18 mouse cellular contexts compared by ENCODE assay signal in the genomic region with DNA sequence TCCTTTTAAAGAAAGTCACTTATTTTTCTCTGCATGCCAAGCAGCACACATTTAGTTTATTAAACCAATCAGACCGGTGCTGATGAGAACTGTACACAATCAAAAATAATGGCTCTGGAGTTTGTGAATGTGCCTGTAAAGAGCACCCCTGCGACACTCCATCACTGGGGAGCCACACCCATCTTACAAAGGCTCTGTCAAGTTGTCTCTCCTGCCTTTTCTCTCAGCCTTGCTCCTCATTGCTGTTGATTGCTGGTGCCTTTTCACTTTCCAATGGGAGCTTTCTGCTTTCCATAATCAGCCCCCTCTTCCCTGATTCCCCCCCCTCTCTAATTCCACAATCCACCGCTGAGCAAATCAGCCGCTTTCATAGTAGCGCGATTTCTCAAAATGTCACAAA.
DNase-seq lines count a peak whose midpoint lies in the region; ATAC-seq and TF ChIP-seq lines count a peak whose summit lies in the region.
"Had no signal": no experiment of that assay in that cellular context is flagged by ENCODE, and none has a peak within 500 bp of the region (broad histone marks: within the 10 kb centered on the region; RNA-seq: fewer than 3 reads in every experiment).

No protein-coding gene starts in this region.

- no peaks in the 10 kb centered on the region for H3K4me1 ChIP-seq in forebrain, embryonic 11.5 days (replicated peaks; ENCODE audit: control insufficient read depth, insufficient read depth, low read length)
- H3K4me1 ChIP-seq in forebrain, embryonic 10.5 days = peaks cover 35% of the 10 kb centered on the region
- peaks cover 2% of the 10 kb centered on the region; the same call in 1 of the 2 replicates for H3K4me1 ChIP-seq in neural tube, embryonic 11.5 days (ENCODE audit: control insufficient read depth, insufficient read depth, low read length)
- H3K4me1 ChIP-seq in forebrain, postnatal 0 days (ENCODE audit: insufficient read depth) = peaks cover 3% of the 10 kb centered on the region
- H3K4me1 ChIP-seq: embryonic facial prominence, embryonic 12.5 days; heart, embryonic 13.5 days had no signal

- H3K4me2 ChIP-seq in forebrain, embryonic 11.5 days (ENCODE audit: low read depth, low read length, severe bottlenecking) = no peak overlapping the region
- H3K4me2 ChIP-seq in neural tube, embryonic 11.5 days (ENCODE audit: low read depth) = no peak overlapping the region
- no peak overlapping the region for H3K4me2 ChIP-seq in forebrain, postnatal 0 days (ENCODE audit: low read depth)
- H3K4me2 ChIP-seq: embryonic facial prominence, embryonic 12.5 days; heart, embryonic 13.5 days; hindbrain, embryonic 15.5 days had no signal

- WGBS in forebrain, embryonic 11.5 days = 80% methylated on average over 6 of the region's 6 CpGs
- WGBS in forebrain, embryonic 10.5 days = 92% methylated on average over 6 of the region's 6 CpGs
- WGBS in neural tube, embryonic 11.5 days = 77% methylated on average over 6 of the region's 6 CpGs
- 49% methylated on average over 6 of the region's 6 CpGs for WGBS in forebrain, postnatal 0 days

- H3K9ac ChIP-seq in forebrain, embryonic 11.5 days (ENCODE audit: low read length) = no peak overlapping the region
- no peak overlapping the region for H3K9ac ChIP-seq in neural tube, embryonic 11.5 days (ENCODE audit: low read length)
- no peak overlapping the region for H3K9ac ChIP-seq in forebrain, postnatal 0 days
- H3K9ac ChIP-seq: embryonic facial prominence, embryonic 12.5 days; heart, embryonic 13.5 days; hindbrain, embryonic 15.5 days had no signal

- no peak for TF ChIP-seq CTCF in forebrain, postnatal 0 days (IDR thresholded peaks at IDR 0.05; ENCODE audit: low read depth)

- H3K36me3 ChIP-seq in forebrain, embryonic 11.5 days (ENCODE audit: control insufficient read depth, insufficient read depth, low read length) = no peaks in the 10 kb centered on the region
- H3K36me3 ChIP-seq in forebrain, embryonic 10.5 days (replicated peaks) = peaks cover 11% of the 10 kb centered on the region
- no peaks in the 10 kb centered on the region for H3K36me3 ChIP-seq in neural tube, embryonic 11.5 days (ENCODE audit: control insufficient read depth, insufficient read depth, low read length)
- H3K36me3 ChIP-seq in forebrain, postnatal 0 days (ENCODE audit: insufficient read depth) = no peaks in the 10 kb centered on the region
- H3K36me3 ChIP-seq: hindbrain, embryonic 15.5 days had no signal

- no peak for ATAC-seq in forebrain, embryonic 11.5 days (replicated peaks; ENCODE audit: low FRiP score)
- 0 out of 2 replicates have a peak, but pooled peaks have one; percentile 51 for ATAC-seq in neural tube, embryonic 11.5 days (ENCODE audit: insufficient read depth, low FRiP score, low TSS enrichment)
- ATAC-seq in forebrain, postnatal 0 days = peak; percentile 54; the same call in 1 of the 2 replicates
- ATAC-seq: intestine, embryonic 16.5 days had no signal

- H3K27me3 ChIP-seq in forebrain, embryonic 11.5 days (ENCODE audit: control insufficient read depth, insufficient read depth, low read length) = no peaks in the 10 kb centered on the region
- H3K27me3 ChIP-seq in forebrain, embryonic 10.5 days (ENCODE audit: poor library complexity, severe bottlenecking) = no peaks in the 10 kb centered on the region
- H3K27me3 ChIP-seq in neural tube, embryonic 11.5 days (ENCODE audit: control insufficient read depth, insufficient read depth, low read length) = no peaks in the 10 kb centered on the region
- no peaks in the 10 kb centered on the region for H3K27me3 ChIP-seq in forebrain, postnatal 0 days (ENCODE audit: insufficient read depth, low read length)
- H3K27me3 ChIP-seq: embryonic facial prominence, embryonic 12.5 days; heart, embryonic 13.5 days; hindbrain, embryonic 15.5 days had no signal

- H3K4me3 ChIP-seq in forebrain, embryonic 11.5 days (ENCODE audit: low read depth, low read length) = no peak overlapping the region
- H3K4me3 ChIP-seq in forebrain, embryonic 10.5 days = no peak overlapping the region
- no peak overlapping the region for H3K4me3 ChIP-seq in neural tube, embryonic 11.5 days (ENCODE audit: low read depth, low read length)
- H3K4me3 ChIP-seq in forebrain, postnatal 0 days (ENCODE audit: low read depth, low read length) = no peak overlapping the region
- H3K4me3 ChIP-seq: embryonic facial prominence, embryonic 12.5 days; heart, embryonic 13.5 days; hindbrain, embryonic 15.5 days had no signal

- H3K27ac ChIP-seq in forebrain, embryonic 11.5 days (ENCODE audit: low read depth, low read length) = peak overlapping the region; percentile 7; the same call in 1 of the 2 replicates
- no peak overlapping the region for H3K27ac ChIP-seq in forebrain, embryonic 10.5 days
- H3K27ac ChIP-seq in neural tube, embryonic 11.5 days (ENCODE audit: low read depth, low read length) = no peak overlapping the region
- no peak overlapping the region for H3K27ac ChIP-seq in forebrain, postnatal 0 days (ENCODE audit: low read depth, low read length)
- H3K27ac ChIP-seq: embryonic facial prominence, embryonic 12.5 days; heart, embryonic 13.5 days; hindbrain, embryonic 15.5 days had no signal

- no peak for DNase-seq in forebrain, embryonic 11.5 days (ENCODE audit: low spot score)
- DNase-seq in forebrain, embryonic 10.5 days (ENCODE audit: extremely low spot score, low spot score) = no peak
- DNase-seq in neural tube, embryonic 11.5 days (ENCODE audit: low spot score) = no peak
- DNase-seq in neural tube, embryonic 10.5 days (ENCODE audit: extremely low spot score, low spot score) = no peak
- DNase-seq in forebrain, postnatal 0 days = no peak
- no peak for DNase-seq in cerebellum, adult 18-20 months
- no peak for DNase-seq in kidney, postnatal 4 days
- DNase-seq: adrenal gland, postnatal 14 days; cerebellum, adult 2 months; cerebellum, postnatal 14 days; embryo, embryonic 11 days; gastrocnemius, postnatal 36 days; heart, adult 11 months; heart, postnatal 36 days had no signal

- H3K9me3 ChIP-seq in forebrain, embryonic 11.5 days (ENCODE audit: control insufficient read depth, low read length) = no peaks in the 10 kb centered on the region
- peaks cover 5% of the 10 kb centered on the region; the same call in 1 of the 2 replicates for H3K9me3 ChIP-seq in forebrain, embryonic 10.5 days
- no peaks in the 10 kb centered on the region for H3K9me3 ChIP-seq in neural tube, embryonic 11.5 days (ENCODE audit: control insufficient read depth, low read length)
- H3K9me3 ChIP-seq in forebrain, postnatal 0 days (ENCODE audit: low read length) = no peaks in the 10 kb centered on the region
- H3K9me3 ChIP-seq: embryonic facial prominence, embryonic 12.5 days; heart, embryonic 13.5 days; hindbrain, embryonic 15.5 days had no signal
